Mouse (Mus musculus): ENCODE data around the gene Faf2. TPM values are rescaled to one million over a fixed set of nuclear protein-coding genes. Genes with fewer than 3 reads are reported as not detected.

The Faf2 gene
- total RNA-seq, 1 experiment, result 76.3 TPM

GRCm38 (mm10) chr13:54602639-54603111 lies 18.9 kb upstream of the Faf2 start:
- H3K36me3 ChIP-seq (ENCODE audit: control insufficient read depth, insufficient read depth, low read length, poor library complexity, severe bottlenecking), result 0 out of 2 replicates have a peak, but pooled peaks cover 2% of the 10 kb centered on the region
- peak overlapping the region; percentile 15; the same call in 1 of the 2 replicates for H3K27ac ChIP-seq (ENCODE audit: insufficient read depth, low read depth, low read length, poor library complexity, severe bottlenecking)
- DNase-seq (ENCODE audit: low read depth, low spot score), result peak; percentile 65
- peaks cover 14 to 45% of the 10 kb centered on the region in 2 experiments; a peak in 3 of 4 replicates for H3K4me1 ChIP-seq (ENCODE audit: control insufficient read depth in 2 of 2, insufficient read depth in 2 of 2, low read length in 2 of 2, poor library complexity in 1 of 2)
- in situ Hi-C loops (cut with MboI; ENCODE audit: low sequenced_read_pairs in 2 of 2, unreplicated experiment in 2 of 2), result no loop called here
- H3K4me3 ChIP-seq (ENCODE audit: insufficient read depth in 1 of 2, low read depth in 1 of 2, low read length in 2 of 2, poor library complexity in 1 of 2, severe bottlenecking in 1 of 2), result no peak overlapping the region; a peak in 1 of 4 replicates
- H3K9me3 ChIP-seq (ENCODE audit: control insufficient read depth, insufficient read depth, low read depth, low read length), result no peaks in the 10 kb centered on the region
- H3K9ac ChIP-seq (ENCODE audit: insufficient read depth, low read depth, low read length, poor library complexity, severe bottlenecking), result no peak overlapping the region
- TF ChIP-seq CHD2 (IDR thresholded peaks at IDR 0.05; ENCODE audit: low read depth, low read length) (no peak), ZNF384 (IDR thresholded peaks at IDR 0.05; ENCODE audit: low read depth, low read length) (no peak), ZC3H11A (IDR thresholded peaks at IDR 0.05; ENCODE audit: borderline replicate concordance, low read depth, low read length) (no peak), HCFC1 (IDR thresholded peaks at IDR 0.05; ENCODE audit: borderline replicate concordance, insufficient read depth, low read length) (no peak), MAFK (IDR thresholded peaks at IDR 0.05; ENCODE audit: insufficient read depth, low read depth, low read length) (no peak)

DNA sequence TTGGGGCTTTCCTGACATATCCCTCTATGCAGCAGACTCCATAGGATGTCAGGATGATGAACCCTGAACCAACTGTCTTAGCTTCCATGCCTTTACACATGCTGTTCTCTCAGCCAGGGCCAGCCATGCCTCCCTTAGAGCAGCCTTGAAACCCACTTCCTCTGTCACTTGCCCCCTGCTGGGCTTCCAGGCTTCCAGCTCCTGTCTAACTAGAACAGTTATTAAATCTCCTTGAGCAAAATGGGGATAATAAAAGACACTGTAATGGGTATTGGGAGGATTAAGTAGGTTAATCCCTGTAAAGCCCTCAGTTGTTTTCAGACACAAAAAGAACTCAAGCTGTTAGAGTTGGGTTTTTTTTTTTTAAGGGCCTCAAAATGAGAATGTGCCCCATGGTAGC lies 18.1 kb upstream of the Faf2 start:
- DNase-seq (ENCODE audit: low read depth, low spot score), result no peak
- H3K9ac ChIP-seq (ENCODE audit: insufficient read depth, low read depth, low read length, poor library complexity, severe bottlenecking), result peak overlapping the region; percentile 4; the same call in 1 of the 2 replicates
- H3K4me3 ChIP-seq (ENCODE audit: insufficient read depth in 1 of 2, low read depth in 1 of 2, low read length in 2 of 2, poor library complexity in 1 of 2, severe bottlenecking in 1 of 2), result no peak overlapping the region
- H3K9me3 ChIP-seq (ENCODE audit: control insufficient read depth, insufficient read depth, low read depth, low read length), result no peaks in the 10 kb centered on the region
- peaks cover 14 to 48% of the 10 kb centered on the region in 2 experiments; a peak in 3 of 4 replicates for H3K4me1 ChIP-seq (ENCODE audit: control insufficient read depth in 2 of 2, insufficient read depth in 2 of 2, low read length in 2 of 2, poor library complexity in 1 of 2)
- peak overlapping the region; percentile 37; the same call in 1 of the 2 replicates for H3K27ac ChIP-seq (ENCODE audit: insufficient read depth, low read depth, low read length, poor library complexity, severe bottlenecking)
- in situ Hi-C loops (cut with MboI; ENCODE audit: low sequenced_read_pairs in 2 of 2, unreplicated experiment in 2 of 2), result no loop called here
- TF ChIP-seq HCFC1 (IDR thresholded peaks at IDR 0.05; ENCODE audit: borderline replicate concordance, insufficient read depth, low read length) (no peak), CHD2 (IDR thresholded peaks at IDR 0.05; ENCODE audit: low read depth, low read length) (no peak), ZNF384 (IDR thresholded peaks at IDR 0.05; ENCODE audit: low read depth, low read length) (peak; percentile 44; the same call in 1 of the 2 replicates), MAFK (IDR thresholded peaks at IDR 0.05; ENCODE audit: insufficient read depth, low read depth, low read length) (no peak)
- no peaks in the 10 kb centered on the region for H3K36me3 ChIP-seq (ENCODE audit: control insufficient read depth, insufficient read depth, low read length, poor library complexity, severe bottlenecking)

- H3K4me1 ChIP-seq (ENCODE audit: control insufficient read depth in 2 of 2, insufficient read depth in 2 of 2, low read length in 2 of 2, poor library complexity in 1 of 2), result peaks cover 15 to 50% of the 10 kb centered on the region in 2 experiments; a peak in 3 of 4 replicates
- peak overlapping the region; percentile 4; the same call in 1 of the 2 replicates for H3K9ac ChIP-seq (ENCODE audit: insufficient read depth, low read depth, low read length, poor library complexity, severe bottlenecking)
- H3K27ac ChIP-seq (ENCODE audit: insufficient read depth, low read depth, low read length, poor library complexity, severe bottlenecking), result no peak overlapping the region; the same call in 1 of the 2 replicates
- H3K4me3 ChIP-seq (ENCODE audit: insufficient read depth in 1 of 2, low read depth in 1 of 2, low read length in 2 of 2, poor library complexity in 1 of 2, severe bottlenecking in 1 of 2), result no peak overlapping the region
- no peaks in the 10 kb centered on the region for H3K9me3 ChIP-seq (ENCODE audit: control insufficient read depth, insufficient read depth, low read depth, low read length)
- TF ChIP-seq MAFK (IDR thresholded peaks at IDR 0.05; ENCODE audit: insufficient read depth, low read depth, low read length), result no peak
- no peak for TF ChIP-seq ZNF384 (IDR thresholded peaks at IDR 0.05; ENCODE audit: low read depth, low read length)
- TF ChIP-seq ZC3H11A (IDR thresholded peaks at IDR 0.05; ENCODE audit: borderline replicate concordance, low read depth, low read length), result no peak
- no peak for TF ChIP-seq CHD2 (IDR thresholded peaks at IDR 0.05; ENCODE audit: low read depth, low read length)
- TF ChIP-seq HCFC1 (IDR thresholded peaks at IDR 0.05; ENCODE audit: borderline replicate concordance, insufficient read depth, low read length), result no peak
- in situ Hi-C loops (cut with MboI; ENCODE audit: low sequenced_read_pairs in 2 of 2, unreplicated experiment in 2 of 2), result no loop called here
- DNase-seq (ENCODE audit: low read depth, low spot score), result no peak
- H3K36me3 ChIP-seq (ENCODE audit: control insufficient read depth, insufficient read depth, low read length, poor library complexity, severe bottlenecking), result no peaks in the 10 kb centered on the region
Observed at GRCm38 (mm10) chr13:54604221-54604620, 17.4 kb upstream of the Faf2 start.

DNA sequence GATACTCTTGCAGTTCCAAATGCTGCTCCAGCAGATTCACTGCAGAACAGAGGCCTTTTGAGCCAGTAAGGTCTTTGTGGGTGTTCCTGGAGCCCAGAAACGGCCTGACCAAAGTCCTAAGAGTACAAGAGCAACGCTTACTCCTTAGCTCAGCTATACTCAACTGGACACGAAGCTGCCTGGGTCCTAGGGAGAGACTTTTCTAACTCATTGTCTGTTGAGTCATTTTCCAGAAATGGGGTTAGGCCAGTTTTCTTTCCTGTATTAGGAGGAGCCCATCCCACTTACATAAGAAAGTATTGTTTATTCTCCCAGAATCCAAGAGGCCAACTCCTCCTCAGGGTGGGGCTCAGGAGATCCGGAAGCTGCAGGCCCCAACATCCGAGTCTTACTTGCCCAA lies 16.2 kb upstream of the Faf2 start:
- H3K9me3 ChIP-seq (ENCODE audit: control insufficient read depth, insufficient read depth, low read depth, low read length), result no peaks in the 10 kb centered on the region
- peaks cover 16 to 54% of the 10 kb centered on the region in 2 experiments; a peak in 3 of 4 replicates for H3K4me1 ChIP-seq (ENCODE audit: control insufficient read depth in 2 of 2, insufficient read depth in 2 of 2, low read length in 2 of 2, poor library complexity in 1 of 2)
- H3K4me3 ChIP-seq (ENCODE audit: insufficient read depth in 1 of 2, low read depth in 1 of 2, low read length in 2 of 2, poor library complexity in 1 of 2, severe bottlenecking in 1 of 2), result no peak overlapping the region
- peak overlapping the region; percentile 23; the same call in 1 of the 2 replicates for H3K9ac ChIP-seq (ENCODE audit: insufficient read depth, low read depth, low read length, poor library complexity, severe bottlenecking)
- in situ Hi-C loops (cut with MboI; ENCODE audit: low sequenced_read_pairs in 2 of 2, unreplicated experiment in 2 of 2), result no loop called here
- TF ChIP-seq HCFC1 (IDR thresholded peaks at IDR 0.05; ENCODE audit: borderline replicate concordance, insufficient read depth, low read length), result no peak
- no peak for TF ChIP-seq ZC3H11A (IDR thresholded peaks at IDR 0.05; ENCODE audit: borderline replicate concordance, low read depth, low read length)
- TF ChIP-seq MAFK (IDR thresholded peaks at IDR 0.05; ENCODE audit: insufficient read depth, low read depth, low read length), result no peak
- TF ChIP-seq CHD2 (IDR thresholded peaks at IDR 0.05; ENCODE audit: low read depth, low read length), result no peak
- no peak for TF ChIP-seq ZNF384 (IDR thresholded peaks at IDR 0.05; ENCODE audit: low read depth, low read length)
- DNase-seq (ENCODE audit: low read depth, low spot score), result no peak
- H3K27ac ChIP-seq (ENCODE audit: insufficient read depth, low read depth, low read length, poor library complexity, severe bottlenecking), result peak overlapping the region; percentile 23; the same call in 1 of the 2 replicates
- no peaks in the 10 kb centered on the region for H3K36me3 ChIP-seq (ENCODE audit: control insufficient read depth, insufficient read depth, low read length, poor library complexity, severe bottlenecking)
